Mouse (Mus musculus) hindbrain, postnatal 0 days (tissue): Measurements from ENCODE around the gene Tfdp1. TPM values are rescaled to one million over a fixed set of nuclear protein-coding genes. Genes with fewer than 3 reads are reported as not detected.

Experiments used
- ATAC-seq: fragments of 200-750 bp; cut with Nextera tagmentation; 2 replicates; pipeline ENCODE4 v1.8.0; 2017; ENCODE audit warnings: mild to moderate bottlenecking, moderate TSS enrichment, moderate library complexity
- DNase-seq: peaks from one replicate; pipeline ENCODE4 v3.0.0-alpha.2; 2015; ENCODE audit warnings: low spot score
- H3K27ac ChIP-seq: fragments of 300-500 bp; sonication (generic); 2 replicates; pipeline ENCODE4 v1.5.1; 2014; ENCODE audit warnings: mild to moderate bottlenecking
- H3K27me3 ChIP-seq: fragments of 300-500 bp; sonication (generic); 2 replicates; pipeline ENCODE4 v1.6.1; 2014; ENCODE audit warnings: low read length, mixed read lengths; ENCODE audit not compliant: insufficient read depth
- H3K36me3 ChIP-seq: fragments of 300-500 bp; sonication (generic); 2 replicates; pipeline ENCODE4 v1.6.1; 2014; ENCODE audit warnings: low read length, mixed read lengths; ENCODE audit not compliant: insufficient read depth
- H3K4me1 ChIP-seq: fragments of 300-500 bp; sonication (generic); 2 replicates; pipeline ENCODE4 v1.6.1; 2014; ENCODE audit warnings: antibody characterized with exemption, low read length, mixed read lengths; ENCODE audit not compliant: insufficient read depth
- H3K4me2 ChIP-seq: fragments of 300-500 bp; sonication (generic); 2 replicates; pipeline ENCODE4 v1.6.1; 2014; ENCODE audit warnings: low read depth, mild to moderate bottlenecking, low read length, moderate library complexity, mixed read lengths
- H3K4me3 ChIP-seq: fragments of 300-500 bp; sonication (generic); 2 replicates; pipeline ENCODE4 v1.5.1; 2014; ENCODE audit warnings: low read length
- H3K9ac ChIP-seq: fragments of 300-500 bp; sonication (generic); replicated peaks from 2 replicates; pipeline ENCODE4 v1.6.1; 2014; ENCODE audit warnings: mild to moderate bottlenecking, low read length, moderate library complexity, mixed read lengths
- H3K9me3 ChIP-seq: fragments of 300-500 bp; sonication (generic); 2 replicates; pipeline ENCODE4 v1.6.1; 2016; ENCODE audit warnings: low read length, mixed read lengths
- CTCF ChIP-seq: IDR thresholded peaks from 2 replicates; pipeline ENCODE4 v1.5.1; 2016; ENCODE audit warnings: antibody characterized with exemption, control low read depth, low read depth
- WGBS: fragments of 180-500 bp; shearing (Covaris S2); extraction: QIAGEN DNeasy Blood & Tissue Kit; methylation state at CpG from one replicate; pipeline ENCODE4 v1.1.7; 2014; 5-methylcytosine and 5-hydroxymethylcytosine counted together
- polyA plus RNA-seq: library from polyadenylated mRNA; unstranded; fragments of >200 nt; fragmentation: Nextera tagmentation; extraction: Ambion mirVana; gene quantifications from 2 replicates; pipeline ENCODE4 v1.2.1, GENCODE M21; 2015
- total RNA-seq: library from RNA; depleted of rRNA; stranded (reverse); fragments of >200 nt; gene quantifications from 2 replicates; pipeline ENCODE4 v1.2.3, GENCODE M21; 2014

The Tfdp1 gene
- total and polyA plus RNA-seq, 2 experiments from 2014 or later, result 74.1 to 85.1 TPM

- H3K9me3 ChIP-seq, result no peaks in the 10 kb centered on the region
- no peaks in the 10 kb centered on the region for H3K27me3 ChIP-seq
- no peak overlapping the region for H3K4me2 ChIP-seq
- 87% methylated on average over 2 of the region's 2 CpGs for WGBS
- ATAC-seq (no peak), DNase-seq (no peak)
- H3K27ac ChIP-seq, result no peak overlapping the region
- no peak overlapping the region for H3K9ac ChIP-seq
- no peaks in the 10 kb centered on the region for H3K4me1 ChIP-seq
- H3K4me3 ChIP-seq, result no peak overlapping the region
- TF ChIP-seq CTCF, result no peak
- no peaks in the 10 kb centered on the region for H3K36me3 ChIP-seq
These were observed 50.2 kb downstream of the Tfdp1 start for GRCm38 (mm10) chr8:13388744-13389143.

GRCm38 (mm10) chr8:13393869-13394268, 55.3 kb downstream of the Tfdp1 start:
- Histone ChIP-seq H3K9ac (no peak overlapping the region), H3K27me3 (no peaks in the 10 kb centered on the region), H3K4me1 (no peaks in the 10 kb centered on the region), H3K9me3 (no peaks in the 10 kb centered on the region), H3K27ac (no peak overlapping the region), H3K4me2 (no peak overlapping the region), H3K4me3 (no peak overlapping the region), H3K36me3 (no peaks in the 10 kb centered on the region)
- no peak for TF ChIP-seq CTCF
- ATAC-seq, result no peak
- 87% methylated on average over 7 of the region's 7 CpGs for WGBS
- DNase-seq, result no peak

DNA sequence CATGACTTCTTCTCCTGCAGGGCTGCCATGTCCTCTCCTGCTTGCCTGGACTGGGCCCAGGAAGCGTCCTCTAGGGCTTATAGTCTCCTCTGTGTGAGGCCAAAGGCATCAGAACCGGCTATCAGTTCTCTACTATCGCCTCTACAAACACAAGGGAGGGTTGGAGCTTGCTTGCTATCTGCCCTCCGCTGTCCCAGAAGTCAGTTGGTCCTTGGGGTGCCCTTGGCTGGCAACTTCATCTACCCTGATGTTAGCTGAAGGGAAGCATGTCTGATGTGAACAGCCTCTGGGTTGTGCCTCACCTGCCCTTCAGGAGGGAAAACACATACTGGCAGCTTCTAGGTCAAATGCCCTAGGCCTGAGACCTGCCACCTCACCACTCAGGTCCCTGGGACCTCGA, 58.2 kb downstream of the Tfdp1 start, which contains the start of gene Atp4b:
Gene Atp4b, minus strand, starts transcription at position 101 of the 400 bp plus-strand sequence.
- H3K9ac ChIP-seq, result no peak within 1 kb of the TSS
- TF ChIP-seq CTCF, result no peak
- DNase-seq (no peak), ATAC-seq (no peak)
- H3K36me3 ChIP-seq, result no peaks in the 10 kb centered on the region
- no peaks in the 10 kb centered on the region for H3K9me3 ChIP-seq
- 80% methylated on average over 5 of the region's 5 CpGs for WGBS
- H3K27ac ChIP-seq, result no peak within 1 kb of the TSS
- H3K27me3 ChIP-seq, result no peaks in the 10 kb centered on the region
- H3K4me3 ChIP-seq, result no peak within 1 kb of the TSS
- H3K4me2 ChIP-seq, result no peak within 1 kb of the TSS
- H3K4me1 ChIP-seq, result no peaks in the 10 kb centered on the region

DNA sequence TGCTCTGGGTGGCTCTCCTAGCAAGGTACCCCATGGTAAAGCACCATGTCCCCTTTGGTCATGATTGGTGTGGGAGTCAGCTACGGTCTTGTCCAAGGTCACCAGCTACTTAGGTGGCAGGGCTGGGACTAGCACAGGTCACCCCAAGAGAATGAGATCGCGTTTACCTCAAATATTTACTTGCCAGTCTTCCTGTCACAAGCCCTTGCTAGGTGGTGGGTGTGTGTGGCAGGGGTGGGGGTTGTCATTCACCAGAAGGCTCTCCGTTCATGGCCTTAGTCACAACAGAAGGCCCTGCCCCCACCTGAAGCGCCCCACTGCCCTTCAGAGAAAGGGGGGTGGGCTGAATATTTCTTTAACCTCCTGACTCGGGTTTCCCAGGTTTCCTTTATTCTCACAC, 65.0 kb downstream of the Tfdp1 start:
- WGBS, result 76% methylated on average over 6 of the region's 6 CpGs
- H3K9ac ChIP-seq, result no peak overlapping the region
- H3K36me3 ChIP-seq, result no peaks in the 10 kb centered on the region
- TF ChIP-seq CTCF, result no peak
- DNase-seq (no peak), ATAC-seq (no peak)
- H3K4me1 ChIP-seq, result no peaks in the 10 kb centered on the region
- no peak overlapping the region for H3K4me2 ChIP-seq
- H3K27ac ChIP-seq, result no peak overlapping the region
- no peaks in the 10 kb centered on the region for H3K27me3 ChIP-seq
- no peaks in the 10 kb centered on the region for H3K9me3 ChIP-seq
- no peak overlapping the region for H3K4me3 ChIP-seq

GRCm38 (mm10) chr8:13404666-13405131, 66.1 kb downstream of the Tfdp1 start, which contains the start of gene Grk1:
Gene Grk1, plus strand, starts transcription at chr8:13405081.
- DNase-seq (no peak), ATAC-seq (no peak)
- Histone ChIP-seq H3K27me3 (no peaks in the 10 kb centered on the region), H3K27ac (no peak within 1 kb of the TSS), H3K36me3 (no peaks in the 10 kb centered on the region), H3K4me3 (no peak within 1 kb of the TSS), H3K9ac (no peak within 1 kb of the TSS), H3K4me1 (no peaks in the 10 kb centered on the region), H3K9me3 (no peaks in the 10 kb centered on the region), H3K4me2 (no peak within 1 kb of the TSS)
- no peak for TF ChIP-seq CTCF
- WGBS, result 84% methylated on average over 5 of the region's 5 CpGs

- no peaks in the 10 kb centered on the region for H3K27me3 ChIP-seq
- 59% methylated on average over 5 of the region's 5 CpGs for WGBS
- no peaks in the 10 kb centered on the region for H3K36me3 ChIP-seq
- no peak for DNase-seq
- no peaks in the 10 kb centered on the region for H3K9me3 ChIP-seq
- H3K27ac ChIP-seq, result no peak overlapping the region
- ATAC-seq, result no peak
- H3K9ac ChIP-seq, result no peak overlapping the region
- TF ChIP-seq CTCF, result no peak
- no peak overlapping the region for H3K4me2 ChIP-seq
- H3K4me1 ChIP-seq, result no peaks in the 10 kb centered on the region
- no peak overlapping the region for H3K4me3 ChIP-seq
These were observed 67.5 kb downstream of the Tfdp1 start for GRCm38 (mm10) chr8:13406011-13406410.

DNA sequence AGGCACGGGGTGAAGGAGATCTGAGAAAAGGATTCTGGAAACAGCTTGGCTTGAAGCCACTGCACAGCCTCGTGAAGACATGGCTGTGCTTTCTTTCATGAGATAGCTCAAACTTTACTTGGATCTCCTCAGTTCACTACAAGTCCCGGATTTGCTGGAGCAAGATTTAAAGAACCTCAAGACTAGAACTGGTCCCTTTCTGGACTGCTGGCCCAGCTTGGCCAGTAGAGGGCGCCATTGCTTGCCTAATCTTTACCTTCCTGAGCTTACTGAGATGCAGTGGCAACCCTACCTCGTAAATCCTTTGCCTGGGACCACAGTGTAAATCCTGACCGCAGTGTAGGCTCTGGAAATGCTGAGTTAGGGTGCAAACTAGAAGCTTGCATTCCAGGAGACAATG, 73.0 kb downstream of the Tfdp1 start:
- Histone ChIP-seq H3K9ac (no peak overlapping the region), H3K27me3 (no peaks in the 10 kb centered on the region), H3K4me3 (no peak overlapping the region), H3K36me3 (no peaks in the 10 kb centered on the region), H3K4me2 (no peak overlapping the region), H3K9me3 (no peaks in the 10 kb centered on the region), H3K4me1 (no peaks in the 10 kb centered on the region), H3K27ac (no peak overlapping the region)
- TF ChIP-seq CTCF, result peak; percentile 86
- ATAC-seq (peak; percentile 39; the same call in 1 of the 2 replicates), DNase-seq (peak; percentile 81)
- WGBS, result 31% methylated on average over 6 of the region's 6 CpGs
